Mouse (Mus musculus) ES-Bruce4 (cell line): ENCODE data around the gene Plcb4. TPM values are rescaled to one million over a fixed set of nuclear protein-coding genes. Genes with fewer than 3 reads are reported as not detected.

Experiments
- H3K27ac ChIP-seq: 2 replicates; pipeline ENCODE4 v1.5.1; 2012; ENCODE audit warnings: low read length, inconsistent platforms; ENCODE audit not compliant: insufficient read depth
- H3K27me3 ChIP-seq: 2 replicates; pipeline ENCODE4 v1.6.1; 2012; ENCODE audit warnings: mild to moderate bottlenecking, low read length, inconsistent platforms; ENCODE audit not compliant: control insufficient read depth, poor library complexity, insufficient read depth, severe bottlenecking
- H3K36me3 ChIP-seq: 2 replicates; pipeline ENCODE4 v1.6.1; 2012; ENCODE audit warnings: inconsistent platforms, mild to moderate bottlenecking, low read length, moderate library complexity; ENCODE audit not compliant: control insufficient read depth, poor library complexity, insufficient read depth, severe bottlenecking
- H3K4me1 ChIP-seq: one replicate; pipeline ENCODE4 v1.8.1; 2011; ENCODE audit warnings: low read length; ENCODE audit not compliant: control insufficient read depth, insufficient read depth
- H3K4me3 ChIP-seq: 2 replicates; pipeline ENCODE4 v1.5.1; 2011; ENCODE audit warnings: low read depth, mild to moderate bottlenecking, low read length
- H3K9ac ChIP-seq: 2 replicates; pipeline ENCODE4 v1.6.1; 2012; ENCODE audit warnings: low read depth, mild to moderate bottlenecking, inconsistent platforms; ENCODE audit not compliant: poor library complexity, severe bottlenecking
- H3K9me3 ChIP-seq: replicated peaks from 2 replicates; pipeline ENCODE4 v1.6.1; 2012; ENCODE audit warnings: mild to moderate bottlenecking, low read length, inconsistent platforms; ENCODE audit not compliant: control insufficient read depth, poor library complexity, insufficient read depth, severe bottlenecking
- CTCF ChIP-seq: IDR thresholded peaks from one replicate; pipeline ENCODE4 v1.8.1; 2011; ENCODE audit warnings: low read depth, low read length
- EP300 ChIP-seq: IDR thresholded peaks from 2 replicates; pipeline ENCODE4 v1.6.1; 2011; ENCODE audit warnings: low read depth, low read length; ENCODE audit not compliant: insufficient read depth
- POLR2A ChIP-seq: IDR thresholded peaks from one replicate; pipeline ENCODE4 v1.8.1; 2011; ENCODE audit warnings: low read length; ENCODE audit not compliant: insufficient read depth
- polyA plus RNA-seq: library from polyadenylated mRNA; stranded (reverse); fragments of >200 nt; gene quantifications from 2 replicates; pipeline ENCODE4 v1.2.4, GENCODE M21; 2011; ENCODE audit warnings: low read depth; ENCODE audit not compliant: missing spikeins, insufficient read depth, insufficient read length

Plcb4 gene
- polyA plus RNA-seq, 1 experiment = 19.3 TPM

DNA sequence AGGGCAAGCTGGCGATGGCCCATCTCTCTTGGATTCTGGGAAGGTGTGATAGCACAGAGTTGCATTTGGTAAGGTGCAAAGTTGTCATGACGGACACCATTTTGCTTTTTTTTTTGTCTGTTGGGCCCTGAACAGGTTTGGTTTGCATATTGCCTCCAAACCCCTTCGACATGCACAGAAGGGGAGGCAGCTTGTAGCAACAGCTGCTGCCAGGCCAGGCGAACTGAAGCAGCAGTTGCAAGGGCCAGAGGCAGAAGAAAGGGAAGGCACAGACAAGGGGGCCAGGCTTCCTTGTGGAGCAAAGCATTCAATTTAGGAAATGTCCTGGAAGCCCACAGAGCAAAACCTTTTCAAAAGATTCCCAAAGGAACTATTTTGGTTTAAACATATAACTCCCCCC is 224.5 kb downstream of the Plcb4 start:
- H3K27me3 ChIP-seq = no peaks in the 10 kb centered on the region
- no peak for TF ChIP-seq POLR2A
- TF ChIP-seq CTCF = no peak
- TF ChIP-seq EP300 = no peak

GRCm38 (mm10) chr2:135884534-135885180 is 225.8 kb downstream of the Plcb4 start:
- Histone ChIP-seq H3K9ac (no peak overlapping the region), H3K9me3 (no peaks in the 10 kb centered on the region), H3K36me3 (no peaks in the 10 kb centered on the region), H3K27ac (no peak overlapping the region), H3K4me3 (no peak overlapping the region), H3K4me1 (no peaks in the 10 kb centered on the region), H3K27me3 (no peaks in the 10 kb centered on the region)
- no peak for TF ChIP-seq CTCF
- TF ChIP-seq EP300 = no peak
- TF ChIP-seq POLR2A = no peak

More for the DNA sequence above, 224.5 kb downstream of the Plcb4 start:
- no peaks in the 10 kb centered on the region for H3K9me3 ChIP-seq
- H3K9ac ChIP-seq = no peak overlapping the region
- H3K4me1 ChIP-seq = no peaks in the 10 kb centered on the region
- no peaks in the 10 kb centered on the region for H3K36me3 ChIP-seq
- no peak overlapping the region for H3K4me3 ChIP-seq
- H3K27ac ChIP-seq = no peak overlapping the region

DNA sequence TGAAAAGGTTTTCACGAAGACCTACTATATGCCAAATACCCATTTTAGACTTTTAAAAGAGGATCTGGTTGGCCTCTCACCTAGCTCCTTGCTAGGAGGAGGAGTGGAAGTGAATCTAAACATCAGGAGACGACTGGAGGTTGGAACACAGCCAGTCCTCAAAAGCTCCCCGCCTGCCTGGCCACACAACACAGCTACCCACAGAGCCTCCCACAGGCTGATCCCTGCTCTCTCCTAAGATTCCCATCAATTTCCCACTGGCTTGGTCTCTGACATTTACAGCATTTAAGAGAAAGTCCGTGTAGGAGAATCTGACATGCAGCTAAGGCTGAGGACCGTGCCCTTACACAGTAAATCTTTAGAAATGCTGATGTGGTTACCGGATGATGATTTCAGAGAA is 226.8 kb downstream of the Plcb4 start:
- no peak for TF ChIP-seq EP300
- TF ChIP-seq CTCF = no peak
- TF ChIP-seq POLR2A = no peak
- H3K27ac ChIP-seq = no peak overlapping the region
- no peaks in the 10 kb centered on the region for H3K4me1 ChIP-seq
- H3K9me3 ChIP-seq = no peaks in the 10 kb centered on the region
- H3K36me3 ChIP-seq = no peaks in the 10 kb centered on the region
- H3K27me3 ChIP-seq = no peaks in the 10 kb centered on the region
- H3K9ac ChIP-seq = no peak overlapping the region
- H3K4me3 ChIP-seq = no peak overlapping the region

- H3K27ac ChIP-seq = no peak overlapping the region
- no peak for TF ChIP-seq POLR2A
- TF ChIP-seq CTCF = no peak
- no peak for TF ChIP-seq EP300
- no peak overlapping the region for H3K4me3 ChIP-seq
- no peaks in the 10 kb centered on the region for H3K27me3 ChIP-seq
- no peaks in the 10 kb centered on the region for H3K36me3 ChIP-seq
- H3K4me1 ChIP-seq = no peaks in the 10 kb centered on the region
- H3K9me3 ChIP-seq = no peaks in the 10 kb centered on the region
- H3K9ac ChIP-seq = no peak overlapping the region
These were observed 227.4 kb downstream of the Plcb4 start for GRCm38 (mm10) chr2:135886081-135886679.

GRCm38 (mm10) chr2:135887805-135888204 is 229.0 kb downstream of the Plcb4 start:
- TF ChIP-seq POLR2A = no peak
- no peak for TF ChIP-seq CTCF
- no peak for TF ChIP-seq EP300
- Histone ChIP-seq H3K9ac (no peak overlapping the region), H3K4me1 (peaks cover 1% of the 10 kb centered on the region), H3K27me3 (no peaks in the 10 kb centered on the region), H3K36me3 (no peaks in the 10 kb centered on the region), H3K27ac (no peak overlapping the region), H3K4me3 (no peak overlapping the region), H3K9me3 (no peaks in the 10 kb centered on the region)

GRCm38 (mm10) chr2:135888206-135888605 is 229.4 kb downstream of the Plcb4 start:
- H3K4me1 ChIP-seq = peaks cover 1% of the 10 kb centered on the region
- no peak overlapping the region for H3K27ac ChIP-seq
- no peaks in the 10 kb centered on the region for H3K36me3 ChIP-seq
- TF ChIP-seq POLR2A (no peak), CTCF (no peak), EP300 (no peak)
- no peaks in the 10 kb centered on the region for H3K27me3 ChIP-seq
- H3K9ac ChIP-seq = no peak overlapping the region
- no peak overlapping the region for H3K4me3 ChIP-seq
- no peaks in the 10 kb centered on the region for H3K9me3 ChIP-seq
